Mouse (Mus musculus): ENCODE measurements around the gene Sspo.

Sspo gene

GRCm38 (mm10) chr6:48447929-48448328, at the start of gene Sspo:
Gene Sspo (plus strand): TSS chr6:48448229.
- DNase-seq: no peak

- no peak for DNase-seq
Measured at GRCm38 (mm10) chr6:48399906-48400305, 48.1 kb upstream of the Sspo start.

- no peak for DNase-seq
Measured at GRCm38 (mm10) chr6:48404071-48404470, 44.0 kb upstream of the Sspo start.

GRCm38 (mm10) chr6:48409726-48410343, 38.2 kb upstream of the Sspo start:
- DNase-seq: no peak

GRCm38 (mm10) chr6:48410551-48410950, 37.5 kb upstream of the Sspo start:
- no peak for DNase-seq

- DNase-seq: no peak
Measured at GRCm38 (mm10) chr6:48411193-48412092, 36.6 kb upstream of the Sspo start.

GRCm38 (mm10) chr6:48412147-48412546, 35.9 kb upstream of the Sspo start:
- no peak for DNase-seq

GRCm38 (mm10) chr6:48412662-48413061, 35.4 kb upstream of the Sspo start:
- DNase-seq: no peak

- no peak for DNase-seq
Measured at GRCm38 (mm10) chr6:48413081-48413480, 34.9 kb upstream of the Sspo start.

- no peak for DNase-seq
Measured at GRCm38 (mm10) chr6:48414886-48415285, 33.1 kb upstream of the Sspo start.

- no peak for DNase-seq
Measured at GRCm38 (mm10) chr6:48415636-48416035, 32.4 kb upstream of the Sspo start.

GRCm38 (mm10) chr6:48416486-48416885, 31.5 kb upstream of the Sspo start:
- DNase-seq: no peak

- DNase-seq: no peak
Measured at GRCm38 (mm10) chr6:48420647-48421046, 27.4 kb upstream of the Sspo start.

- no peak for DNase-seq
Measured at GRCm38 (mm10) chr6:48423336-48423735, 24.7 kb upstream of the Sspo start.

GRCm38 (mm10) chr6:48424074-48424473, 24.0 kb upstream of the Sspo start:
- no peak for DNase-seq

- no peak for DNase-seq
Measured at GRCm38 (mm10) chr6:48426956-48427355, 21.1 kb upstream of the Sspo start.

- no peak for DNase-seq
Measured at GRCm38 (mm10) chr6:48428769-48429557, 19.1 kb upstream of the Sspo start.

GRCm38 (mm10) chr6:48430748-48431147, 17.3 kb upstream of the Sspo start:
- no peak for DNase-seq

- DNase-seq: no peak
Measured at GRCm38 (mm10) chr6:48432893-48433816, 14.9 kb upstream of the Sspo start.

- DNase-seq: no peak
Measured at GRCm38 (mm10) chr6:48434651-48435050, 13.4 kb upstream of the Sspo start.

GRCm38 (mm10) chr6:48435111-48435510, 12.9 kb upstream of the Sspo start:
- DNase-seq: no peak

- DNase-seq: no peak
Measured at GRCm38 (mm10) chr6:48435706-48436349, 12.2 kb upstream of the Sspo start.

All from spleen, adult 18-20 months (tissue).